Mouse (Mus musculus): ENCODE measurements around the gene Tmem88b. TPM values are rescaled to one million over a fixed set of nuclear protein-coding genes. Genes with fewer than 3 reads are reported as not detected.
"Not testable (repeated sequence)": the region's sequence is repeated elsewhere in the genome, so short reads cannot be mapped to it uniquely, and the experiment has no call there.

Tmem88b gene
- total RNA-seq, 2 experiments from 2014 or later = 0.66 to 1.1 TPM

- no peak for TF ChIP-seq CTCF (IDR thresholded peaks at IDR 0.05)
- no peak for DNase-seq
- Histone ChIP-seq H3K27ac (no peak overlapping the region), H3K4me3 (no peak overlapping the region)
- intact Hi-C loops (cut with DNase I) = no loop called here
Measured at GRCm38 (mm10) chr4:155745136-155745535, 40.5 kb downstream of the Tmem88b start.

GRCm38 (mm10) chr4:155744474-155744873 is 41.2 kb downstream of the Tmem88b start:
- no peak overlapping the region for H3K27ac ChIP-seq
- TF ChIP-seq CTCF (IDR thresholded peaks at IDR 0.05) = no peak
- intact Hi-C loops (cut with DNase I) = no loop called here
- DNase-seq = no peak
- H3K4me3 ChIP-seq = no peak overlapping the region

- intact Hi-C loops (cut with DNase I) = no loop called here
- no peak overlapping the region for H3K27ac ChIP-seq
- no peak for DNase-seq
- no peak for TF ChIP-seq CTCF (IDR thresholded peaks at IDR 0.05)
- no peak overlapping the region for H3K4me3 ChIP-seq
Measured at GRCm38 (mm10) chr4:155742684-155743083, 43.0 kb downstream of the Tmem88b start.

- H3K4me3 ChIP-seq; H3K27ac ChIP-seq; intact Hi-C loops (cut with DNase I): not testable (repeated sequence)
- DNase-seq = peak; percentile 13
Measured at GRCm38 (mm10) chr4:155740681-155741080, 45.0 kb downstream of the Tmem88b start.

- DNase-seq = peak; percentile 58
Measured at GRCm38 (mm10) chr4:155739741-155740636, 45.7 kb downstream of the Tmem88b start.

GRCm38 (mm10) chr4:155739152-155739551 is 46.5 kb downstream of the Tmem88b start:
- intact Hi-C loops (cut with DNase I) = no loop called here
- no peak for TF ChIP-seq CTCF (IDR thresholded peaks at IDR 0.05)
- no peak overlapping the region for H3K27ac ChIP-seq
- H3K4me3 ChIP-seq = no peak overlapping the region
- DNase-seq = no peak

More at GRCm38 (mm10) chr4:155739741-155740636, 45.7 kb downstream of the Tmem88b start:
- TF ChIP-seq CTCF (IDR thresholded peaks at IDR 0.05) = no peak
- H3K27ac ChIP-seq = no peak overlapping the region
- no peak overlapping the region for H3K4me3 ChIP-seq
- intact Hi-C loops (cut with DNase I) = no loop called here

GRCm38 (mm10) chr4:155738262-155738661 is 47.4 kb downstream of the Tmem88b start:
- DNase-seq = no peak
- intact Hi-C loops (cut with DNase I) = no loop called here
- Histone ChIP-seq H3K27ac (no peak overlapping the region), H3K4me3 (no peak overlapping the region)
- TF ChIP-seq CTCF (IDR thresholded peaks at IDR 0.05) = no peak

- peak; percentile 6 for DNase-seq
- Histone ChIP-seq H3K27ac (no peak overlapping the region), H3K4me3 (no peak overlapping the region)
- intact Hi-C loops (cut with DNase I) = no loop called here
- TF ChIP-seq CTCF (IDR thresholded peaks at IDR 0.05) = no peak
Measured at GRCm38 (mm10) chr4:155736421-155736820, 49.3 kb downstream of the Tmem88b start.

GRCm38 (mm10) chr4:155735788-155736187 is 49.9 kb downstream of the Tmem88b start:
- intact Hi-C loops (cut with DNase I) = no loop called here
- DNase-seq = no peak
- peak overlapping the region; percentile 90 for H3K4me3 ChIP-seq
- H3K27ac ChIP-seq = peak overlapping the region; percentile 92
- TF ChIP-seq CTCF (IDR thresholded peaks at IDR 0.05) = no peak

GRCm38 (mm10) chr4:155734951-155735702 is 50.5 kb downstream of the Tmem88b start:
- 0 out of 2 replicates have a peak, but pooled peaks have one; percentile 5 for TF ChIP-seq CTCF (IDR thresholded peaks at IDR 0.05)
- intact Hi-C loops (cut with DNase I) = no loop called here
- DNase-seq = peak; percentile 62
- Histone ChIP-seq H3K27ac (peak overlapping the region; percentile 92), H3K4me3 (peak overlapping the region; percentile 90)

GRCm38 (mm10) chr4:155734350-155734941 is 51.2 kb downstream of the Tmem88b start, which contains the start of gene Tmem240:
TSS of gene Tmem240 (plus strand) at chr4:155734800.
- TF ChIP-seq CTCF (IDR thresholded peaks at IDR 0.05) = no peak
- Histone ChIP-seq H3K27ac (peak within 1 kb of the TSS; percentile 92), H3K4me3 (peak within 1 kb of the TSS; percentile 90)
- peak; percentile 93 for DNase-seq
- intact Hi-C loops (cut with DNase I) = no loop called here

GRCm38 (mm10) chr4:155733267-155733666 is 52.4 kb downstream of the Tmem88b start:
- H3K4me3 ChIP-seq = peak overlapping the region; percentile 9; the same call in 1 of the 2 replicates
- DNase-seq = peak; percentile 15
- intact Hi-C loops (cut with DNase I) = no loop called here
- H3K27ac ChIP-seq = no peak overlapping the region; the same call in 1 of the 2 replicates
- TF ChIP-seq CTCF (IDR thresholded peaks at IDR 0.05) = no peak

Small RNA genes within 50 kb of the gene (microRNA-seq; reads per million reads assigned to microRNA genes)
- not detected for gene Gm27743

Other genes starting within 250 kb of the Tmem88b start
- 10 to 100 TPM; 16.4 to 21.5 TPM for gene Nadk, start 223.5 kb downstream of the Tmem88b start, total RNA-seq (2021)
- gene Slc35e2, start 184.5 kb downstream of the Tmem88b start, total RNA-seq (2021) = 1 to 10 TPM; 3.3 to 5.7 TPM
- 10 to 100 TPM; 28.4 to 32.0 TPM for gene Cdk11b, start 161.0 kb downstream of the Tmem88b start, total RNA-seq (2021)
- not detected for gene Gm10563, start 140.5 kb downstream of the Tmem88b start, total RNA-seq (2021)
- 1 to 10 TPM in 1 of 2 experiments, under 1 TPM in 1; 0.64 to 3.0 TPM for gene Mmp23, start 132.5 kb downstream of the Tmem88b start, total RNA-seq (2021)
- gene Mib2, start 116.7 kb downstream of the Tmem88b start, total RNA-seq (2021) = 10 to 100 TPM; 17.7 to 19.8 TPM
- gene Fndc10, start 91.5 kb downstream of the Tmem88b start, total RNA-seq (2021) = 1 to 10 TPM; 1.0 to 1.5 TPM
- gene Ssu72, start 81.1 kb downstream of the Tmem88b start, total RNA-seq (2021) = 10 to 100 TPM; 42.3 to 44.5 TPM
- under 1 TPM; 0.41 to 0.67 TPM for gene Tmem240, start 51.1 kb downstream of the Tmem88b start, total RNA-seq (2021)
- 10 to 100 TPM; 25.4 to 35.3 TPM for gene Atad3a, start 24.8 kb downstream of the Tmem88b start, total RNA-seq (2021)
- gene Vwa1, start 11.2 kb downstream of the Tmem88b start, total RNA-seq (2021) = 1 to 10 TPM; 4.8 to 7.4 TPM
- gene Ankrd65, start 4.6 kb upstream of the Tmem88b start, total RNA-seq (2021) = not detected
- gene Mrpl20, start 17.0 kb upstream of the Tmem88b start, total RNA-seq (2021) = 10 to 100 TPM; 39.0 to 52.7 TPM
- 10 to 100 TPM; 26.4 to 27.0 TPM for gene Ccnl2, start 26.6 kb upstream of the Tmem88b start, total RNA-seq (2021)
- gene Aurkaip1, start 45.4 kb upstream of the Tmem88b start, total RNA-seq (2021) = 10 to 100 TPM; 74.0 to 89.8 TPM
- gene Mxra8, start 53.8 kb upstream of the Tmem88b start, total RNA-seq (2021) = 10 to 100 TPM; 26.4 to 31.3 TPM
- 100 to 1,000 TPM; 116 to 122 TPM for gene Dvl1, start 61.5 kb upstream of the Tmem88b start, total RNA-seq (2021)
- under 1 TPM; 0.11 to 0.23 TPM for gene Tas1r3, start 77.5 kb upstream of the Tmem88b start, total RNA-seq (2021)
- 10 to 100 TPM; 13.6 to 18.0 TPM for gene Cptp, start 83.6 kb upstream of the Tmem88b start, total RNA-seq (2021)
- gene Ints11, start 83.7 kb upstream of the Tmem88b start, total RNA-seq (2021) = 10 to 100 TPM; 14.9 to 17.3 TPM
- gene Pusl1, start 105.9 kb upstream of the Tmem88b start, total RNA-seq (2021) = 10 to 100 TPM; 10.5 to 13.4 TPM
- gene Acap3, start 105.9 kb upstream of the Tmem88b start, total RNA-seq (2021) = 1 to 10 TPM; 7.5 to 8.0 TPM
- 10 to 100 TPM; 62.8 to 64.5 TPM for gene Ube2j2, start 158.0 kb upstream of the Tmem88b start, total RNA-seq (2021)
- 10 to 100 TPM; 15.1 to 18.5 TPM for gene C1qtnf12, start 176.4 kb upstream of the Tmem88b start, total RNA-seq (2021)
- gene B3galt6, start 206.8 kb upstream of the Tmem88b start, total RNA-seq (2021) = 1 to 10 TPM in 1 of 2 experiments, under 1 TPM in 1; 0.92 to 2.0 TPM
- gene Sdf4, start 207.0 kb upstream of the Tmem88b start, total RNA-seq (2021) = 10 to 100 TPM; 75.7 to 81.5 TPM
- 1 to 10 TPM in 1 of 2 experiments, under 1 TPM in 1; 0.75 to 2.1 TPM for gene Tnfrsf4, start 228.0 kb upstream of the Tmem88b start, total RNA-seq (2021)
- not detected for gene Tnfrsf18, start 240.3 kb upstream of the Tmem88b start, total RNA-seq (2021)